Mouse (Mus musculus) cortical plate, adult 2 months (tissue): Measurements from ENCODE around the gene Specc1. TPM values are rescaled to one million over a fixed set of nuclear protein-coding genes. Genes with fewer than 3 reads are reported as not detected.

Experiments used
- H3K27ac ChIP-seq: fragments of 200-500 bp; 2 replicates; pipeline ENCODE4 v1.5.1; 2012; ENCODE audit warnings: low read length, control low read depth, inconsistent platforms; ENCODE audit not compliant: insufficient read depth
- H3K4me1 ChIP-seq: fragments of 200-500 bp; 2 replicates; pipeline ENCODE4 v1.6.1; 2011; ENCODE audit warnings: low read length; ENCODE audit not compliant: control insufficient read depth, insufficient read depth
- H3K4me3 ChIP-seq: fragments of 200-500 bp; 2 replicates; pipeline ENCODE4 v1.5.1; 2011; ENCODE audit warnings: mild to moderate bottlenecking, low read length, control low read depth; ENCODE audit not compliant: insufficient read depth
- CTCF ChIP-seq: fragments of 200-500 bp; IDR thresholded peaks from 2 replicates; pipeline ENCODE4 v1.5.1; 2011; ENCODE audit warnings: mild to moderate bottlenecking, control low read depth, low read length; ENCODE audit not compliant: insufficient read depth; ENCODE audit errors: extremely low read depth
- POLR2A ChIP-seq: fragments of 200-500 bp; IDR thresholded peaks from 2 replicates; pipeline ENCODE4 v1.6.1; 2011; ENCODE audit warnings: mild to moderate bottlenecking, low read length, control low read depth; ENCODE audit not compliant: insufficient read depth; ENCODE audit errors: extremely low read depth
- polyA plus RNA-seq: library from polyadenylated mRNA; depleted of rRNA; stranded (reverse); fragments of >200 nt; gene quantifications from 2 replicates; pipeline ENCODE4 v1.2.3, GENCODE M21; 2012

The Specc1 gene
- polyA plus RNA-seq, 1 experiment = 43.2 TPM

DNA sequence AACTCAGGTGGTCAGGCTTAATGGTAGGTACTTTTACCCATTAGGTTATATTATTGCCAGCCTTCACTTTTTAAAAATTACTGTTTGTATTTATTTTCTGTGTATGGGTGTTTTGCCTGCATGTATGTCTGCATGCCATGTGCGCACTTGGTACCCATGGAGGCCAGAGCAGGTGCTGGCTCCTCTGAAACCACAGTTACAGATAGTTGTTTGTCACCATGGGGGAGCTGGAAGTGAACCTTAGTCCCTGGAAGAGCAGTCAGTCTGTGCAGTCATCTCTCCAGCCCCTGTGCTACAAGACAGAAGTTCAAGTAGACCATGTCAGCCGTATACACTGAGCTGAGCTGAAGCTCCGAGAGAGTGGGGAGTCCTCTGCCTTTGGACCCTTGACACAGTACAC lies 6.6 kb downstream of the Specc1 start:
- Histone ChIP-seq H3K4me1 (peaks cover 5% of the 10 kb centered on the region; the same call in 1 of the 2 replicates), H3K27ac (no peak overlapping the region), H3K4me3 (no peak overlapping the region)
- TF ChIP-seq CTCF = no peak
- TF ChIP-seq POLR2A = no peak

- no peak overlapping the region for H3K27ac ChIP-seq
- no peak overlapping the region for H3K4me3 ChIP-seq
- H3K4me1 ChIP-seq = peaks cover 5% of the 10 kb centered on the region; the same call in 1 of the 2 replicates
- TF ChIP-seq CTCF (no peak), POLR2A (no peak)
Measured at GRCm38 (mm10) chr11:61964611-61965010, 8.0 kb downstream of the Specc1 start.

DNA sequence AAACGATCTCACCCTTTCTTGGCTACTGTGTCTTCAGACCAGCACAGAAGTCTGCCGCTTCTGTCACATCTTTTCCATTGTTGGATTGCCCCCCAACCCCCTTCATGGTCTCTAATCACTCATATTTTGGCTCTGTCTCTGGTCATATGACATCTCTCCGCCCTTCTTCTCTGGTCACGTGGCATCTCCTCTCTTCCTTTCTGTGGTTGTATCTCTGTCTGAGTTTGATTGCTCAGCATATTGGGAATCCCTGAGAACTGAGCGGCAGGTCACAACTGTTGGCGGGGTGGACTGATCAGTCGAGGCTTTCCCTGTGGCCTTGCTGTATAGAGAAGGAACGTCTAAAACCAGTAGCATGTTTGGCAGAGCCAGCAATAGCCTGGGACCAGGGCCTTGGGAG lies 10.5 kb downstream of the Specc1 start:
- TF ChIP-seq POLR2A = no peak
- no peak for TF ChIP-seq CTCF
- H3K4me1 ChIP-seq = peaks cover 5% of the 10 kb centered on the region; the same call in 1 of the 2 replicates

DNA sequence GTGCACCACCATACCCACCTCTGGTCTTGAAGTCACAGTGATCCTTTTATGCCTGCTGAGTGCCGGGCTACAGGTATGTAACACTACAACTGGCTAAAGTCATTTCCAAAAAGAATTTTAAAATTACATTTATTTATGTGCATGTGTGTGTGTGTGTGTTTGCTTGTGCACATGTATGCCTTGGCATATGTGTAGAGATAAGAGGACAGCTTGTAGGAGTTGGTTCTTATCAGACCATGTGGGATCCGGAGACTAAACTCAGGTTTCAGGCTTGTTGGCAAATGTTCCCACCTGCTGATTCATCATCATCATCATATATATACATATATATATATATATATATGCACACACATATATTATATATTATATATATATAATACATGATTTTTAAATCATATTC lies 12.3 kb downstream of the Specc1 start:
- TF ChIP-seq POLR2A (no peak), CTCF (no peak)
- H3K4me1 ChIP-seq = peaks cover 2% of the 10 kb centered on the region; the same call in 1 of the 2 replicates
- H3K4me3 ChIP-seq = no peak overlapping the region
- no peak overlapping the region for H3K27ac ChIP-seq

More for the DNA sequence above, 10.5 kb downstream of the Specc1 start:
- H3K4me3 ChIP-seq = no peak overlapping the region
- H3K27ac ChIP-seq = no peak overlapping the region

- peaks cover 3% of the 10 kb centered on the region for H3K4me1 ChIP-seq
- no peak overlapping the region for H3K4me3 ChIP-seq
- TF ChIP-seq CTCF (no peak), POLR2A (no peak)
- H3K27ac ChIP-seq = no peak overlapping the region
Measured at GRCm38 (mm10) chr11:61970901-61971300, 14.3 kb downstream of the Specc1 start.

DNA sequence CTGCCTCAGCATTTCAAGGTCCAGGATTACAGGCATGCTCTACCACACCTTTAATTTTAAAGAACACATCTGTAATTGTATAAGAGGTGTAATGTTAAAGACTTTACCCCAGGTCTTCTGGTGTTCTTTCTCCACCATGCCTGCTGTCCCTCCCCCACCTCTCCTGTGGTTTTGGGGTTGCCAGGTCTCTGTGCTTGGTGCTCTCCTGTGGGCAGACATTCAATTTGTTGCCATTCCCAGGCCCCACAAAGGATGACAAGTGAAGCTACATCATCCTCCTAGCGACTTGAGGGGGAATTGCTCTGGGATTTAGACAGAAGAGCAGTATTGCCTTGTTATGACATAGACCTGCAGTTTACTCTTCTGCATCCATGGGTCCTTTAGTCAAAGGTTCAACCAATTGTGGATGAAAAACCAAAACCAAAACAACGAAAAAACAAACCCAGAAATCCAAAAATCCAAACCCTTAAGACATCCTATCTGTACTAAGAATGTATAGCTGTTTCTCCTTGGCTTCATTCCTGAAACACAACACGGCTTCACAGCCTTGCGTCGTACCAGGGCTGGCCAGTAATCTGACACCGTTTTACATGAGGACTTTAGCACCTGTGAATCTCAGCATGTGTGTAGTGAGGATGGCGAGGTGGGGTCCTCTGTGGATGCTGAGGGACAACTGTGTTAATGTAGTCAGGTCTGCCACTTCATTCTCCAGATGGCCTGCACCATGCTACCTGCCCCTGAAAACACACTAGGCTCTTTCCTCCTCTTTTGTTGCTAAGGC lies 15.1 kb downstream of the Specc1 start:
- no peak for TF ChIP-seq POLR2A
- TF ChIP-seq CTCF = no peak
- H3K4me3 ChIP-seq = no peak overlapping the region
- H3K27ac ChIP-seq = no peak overlapping the region
- H3K4me1 ChIP-seq = peaks cover 5% of the 10 kb centered on the region

DNA sequence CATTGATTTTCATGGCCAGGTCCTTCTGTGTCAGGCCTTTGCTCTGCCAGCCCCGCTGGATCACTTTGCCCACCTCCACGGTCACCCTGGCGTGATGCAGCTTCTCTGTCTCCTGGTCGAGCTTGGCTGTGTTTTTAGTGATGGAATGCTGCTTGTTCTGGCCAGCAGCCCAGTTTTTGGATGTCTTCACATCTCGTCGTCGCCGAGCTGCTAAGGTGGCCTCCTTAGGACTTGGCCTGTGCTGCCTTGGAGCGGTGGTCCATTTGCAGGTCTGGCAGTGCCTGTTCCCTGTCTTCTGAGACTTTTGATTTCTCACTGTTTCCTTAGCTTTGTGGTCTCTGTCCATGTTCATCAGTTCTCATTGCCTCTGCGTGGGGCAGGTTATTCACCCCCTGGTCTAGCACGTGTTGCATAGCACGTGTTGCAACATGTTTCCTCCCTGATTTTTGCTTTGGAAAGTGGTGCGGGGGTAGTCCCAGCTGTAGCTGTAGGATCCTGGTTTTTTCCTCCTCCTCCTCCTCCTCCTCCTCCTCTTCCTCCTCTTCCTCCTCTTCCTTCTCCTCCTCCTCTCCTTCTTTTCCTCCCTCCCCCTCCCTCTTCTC lies 17.6 kb downstream of the Specc1 start:
- Histone ChIP-seq H3K27ac (no peak overlapping the region), H3K4me1 (peaks cover 5% of the 10 kb centered on the region), H3K4me3 (no peak overlapping the region)
- TF ChIP-seq POLR2A (no peak), CTCF (no peak)

- Histone ChIP-seq H3K4me3 (no peak overlapping the region), H3K4me1 (peaks cover 5% of the 10 kb centered on the region), H3K27ac (no peak overlapping the region)
- TF ChIP-seq POLR2A = no peak
- no peak for TF ChIP-seq CTCF
Measured at GRCm38 (mm10) chr11:61975783-61976182, 19.2 kb downstream of the Specc1 start.

- Histone ChIP-seq H3K4me1 (0 out of 2 replicates have a peak, but pooled peaks cover under 1% of the 10 kb centered on the region), H3K4me3 (no peak overlapping the region), H3K27ac (no peak overlapping the region)
- TF ChIP-seq POLR2A (no peak), CTCF (no peak)
Measured at GRCm38 (mm10) chr11:61981285-61981684, 24.7 kb downstream of the Specc1 start.

- no peak overlapping the region for H3K27ac ChIP-seq
- TF ChIP-seq CTCF = no peak
- TF ChIP-seq POLR2A = no peak
- H3K4me1 ChIP-seq = no peaks in the 10 kb centered on the region
- no peak overlapping the region for H3K4me3 ChIP-seq
Measured at GRCm38 (mm10) chr11:61982828-61983227, 26.3 kb downstream of the Specc1 start.
